Mouse (Mus musculus): ENCODE results near the gene Adora1. TPM values are rescaled to one million over a fixed set of nuclear protein-coding genes. Genes with fewer than 3 reads are reported as not detected.

The Adora1 gene
- total RNA-seq, 2 experiments from 2014 or later: not detected

DNA sequence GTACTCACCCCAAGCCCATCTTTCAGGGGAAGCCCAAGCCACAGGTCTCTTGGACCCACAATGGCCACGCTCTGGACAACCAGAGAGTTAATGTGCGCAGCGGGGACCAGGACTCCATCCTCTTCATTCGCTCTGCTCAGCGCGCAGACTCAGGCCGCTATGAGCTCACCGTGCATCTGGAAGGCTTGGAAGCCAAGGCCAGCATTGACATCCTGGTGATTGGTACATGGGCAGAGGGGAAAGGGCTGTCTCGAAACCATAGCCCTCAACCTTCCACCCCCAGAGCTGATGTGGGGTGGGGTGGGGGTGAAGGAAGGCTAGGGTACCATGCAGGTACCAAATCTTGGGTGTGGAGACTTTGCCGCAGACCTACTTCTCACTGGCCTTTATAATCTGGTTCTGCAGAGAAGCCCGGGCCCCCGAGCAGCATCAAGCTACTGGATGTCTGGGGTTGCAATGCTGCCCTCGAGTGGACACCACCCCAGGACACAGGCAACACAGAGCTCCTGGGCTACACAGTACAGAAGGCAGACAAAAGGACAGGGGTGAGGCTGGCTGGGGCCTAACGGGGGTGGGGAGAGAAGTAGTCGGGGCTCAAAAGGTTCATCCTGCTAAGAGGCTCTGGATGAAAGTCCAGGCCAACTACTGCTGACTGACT, 37.8 kb downstream of the Adora1 start:
- ATAC-seq (replicated peaks; ENCODE audit: low FRiP score, poor library complexity, severe bottlenecking): no peak

DNA sequence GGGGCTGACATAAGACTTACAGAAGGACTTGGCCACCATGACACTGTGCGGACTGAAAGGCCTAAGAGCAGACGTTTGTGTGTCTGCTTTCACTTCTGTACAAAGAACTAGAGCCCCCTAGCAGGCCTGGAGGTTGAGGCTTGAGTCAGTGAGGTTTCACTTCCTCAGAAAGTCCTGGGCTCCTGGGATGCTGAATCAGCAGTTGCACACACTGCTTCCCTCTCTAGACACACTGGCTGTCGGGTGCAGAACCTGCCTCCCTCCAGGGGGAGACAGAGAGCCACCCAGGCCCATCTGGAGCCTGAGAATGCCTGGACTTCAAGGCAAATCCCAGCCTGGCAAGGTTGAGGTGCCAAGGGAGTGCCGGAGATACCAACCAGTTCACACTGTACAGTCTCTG, 38.8 kb downstream of the Adora1 start:
- peak; percentile 56 for ATAC-seq (replicated peaks; ENCODE audit: low FRiP score, poor library complexity, severe bottlenecking)

DNA sequence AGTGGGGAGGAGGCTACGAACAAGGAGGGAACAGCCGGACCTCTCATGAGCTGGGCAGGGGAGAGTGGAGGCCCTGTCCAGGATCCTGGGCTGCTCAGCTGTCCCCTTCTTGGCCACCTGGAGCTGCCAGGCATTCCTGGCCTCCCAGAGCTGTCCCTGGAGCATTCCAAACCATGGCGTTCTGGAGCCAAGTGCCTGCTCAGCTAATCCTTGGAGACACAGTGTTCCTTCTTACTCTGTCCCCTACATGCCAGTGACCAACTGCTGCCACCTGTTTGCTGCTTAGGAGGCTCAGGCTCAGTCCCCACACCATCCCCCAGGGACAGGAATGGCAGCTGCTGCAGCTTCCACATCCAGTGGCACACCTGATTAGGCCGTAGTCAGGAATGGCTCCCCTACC, 39.3 kb downstream of the Adora1 start:
- no peak for ATAC-seq (replicated peaks; ENCODE audit: low FRiP score, poor library complexity, severe bottlenecking)

- ATAC-seq (replicated peaks; ENCODE audit: low FRiP score, poor library complexity, severe bottlenecking): no peak
Measured at GRCm38 (mm10) chr1:134195571-134195970, 39.7 kb downstream of the Adora1 start.

DNA sequence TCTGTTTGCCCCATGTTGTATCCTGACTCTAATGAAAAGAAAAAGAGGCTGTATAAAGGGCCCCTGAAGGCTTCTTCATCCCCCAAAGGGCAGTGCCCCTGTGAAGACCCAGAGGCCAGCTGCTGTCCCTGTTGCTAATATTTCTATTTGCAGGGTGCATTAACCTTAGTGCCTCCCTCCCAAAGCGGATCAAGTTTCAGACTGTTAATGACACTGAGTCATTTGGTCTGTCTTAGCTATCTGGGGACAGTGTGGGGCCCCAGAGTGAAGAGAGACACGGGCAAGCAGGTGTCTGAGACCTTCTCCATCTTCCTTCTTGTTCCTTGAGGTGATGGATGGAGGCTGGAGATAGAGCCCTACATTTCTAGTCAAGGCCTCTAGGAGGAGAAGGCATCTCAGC, 40.1 kb downstream of the Adora1 start:
- no peak for ATAC-seq (replicated peaks; ENCODE audit: low FRiP score, poor library complexity, severe bottlenecking)

DNA sequence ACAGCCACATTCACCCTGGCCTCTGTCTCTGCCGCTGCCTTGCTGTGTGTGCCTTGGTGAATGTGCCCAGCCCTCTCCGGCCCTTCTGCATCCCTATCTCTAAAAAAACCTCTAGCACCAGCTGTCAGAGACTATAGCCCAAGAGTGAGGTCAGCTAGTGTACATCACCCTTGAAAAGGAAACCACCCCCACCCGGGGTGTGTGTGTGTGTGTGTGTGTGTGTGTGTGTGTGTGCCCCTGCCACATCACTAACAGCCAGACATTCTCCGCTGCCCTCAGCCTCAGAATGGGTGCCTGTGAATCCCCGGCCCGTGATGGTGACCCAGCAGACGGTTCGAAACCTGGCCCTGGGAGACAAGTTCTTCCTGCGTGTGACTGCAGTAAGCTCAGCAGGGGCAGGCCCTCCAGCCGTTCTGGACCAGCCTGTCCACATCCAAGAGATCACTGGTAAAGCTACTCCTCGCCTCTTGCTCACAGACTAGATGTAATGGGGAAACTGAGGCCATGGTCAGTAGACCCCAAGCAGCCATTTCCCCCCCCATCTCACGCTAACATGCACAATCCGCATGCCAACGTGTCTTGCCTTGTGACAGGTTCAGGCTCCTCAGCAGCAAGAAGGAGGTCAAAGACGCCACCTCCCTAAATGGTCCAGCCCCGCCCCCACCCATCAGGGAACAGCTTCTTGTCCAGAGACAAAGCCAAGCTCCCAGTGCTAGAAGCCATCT, 40.8 kb downstream of the Adora1 start:
- no peak for ATAC-seq (replicated peaks; ENCODE audit: low FRiP score, poor library complexity, severe bottlenecking)

DNA sequence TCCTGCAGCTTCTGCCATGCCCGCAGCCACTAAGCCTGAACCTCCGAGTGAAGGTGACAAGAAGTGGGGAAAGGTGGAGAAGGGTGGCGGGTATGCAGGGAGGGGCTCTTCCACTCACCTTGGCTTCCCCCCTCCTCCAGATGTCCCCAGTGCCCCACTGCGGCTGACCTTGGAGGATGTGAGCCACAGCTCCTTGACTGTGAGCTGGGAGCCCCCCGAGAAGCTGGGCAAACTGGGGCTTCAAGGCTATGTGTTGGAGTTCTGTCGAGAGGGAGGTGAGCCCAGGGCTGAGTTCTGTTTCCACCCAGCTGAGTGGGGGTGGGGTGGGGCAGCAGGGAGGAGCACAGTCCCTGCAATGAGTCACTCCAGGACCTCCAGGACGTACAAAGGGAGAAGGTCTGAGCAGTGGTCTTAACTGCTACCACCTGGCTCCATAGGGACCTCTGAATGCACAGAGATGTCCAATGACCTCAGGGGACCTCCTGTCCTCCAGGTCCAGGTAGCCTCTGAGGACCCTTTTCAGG, 41.5 kb downstream of the Adora1 start:
- ATAC-seq (replicated peaks; ENCODE audit: low FRiP score, poor library complexity, severe bottlenecking): no peak

DNA sequence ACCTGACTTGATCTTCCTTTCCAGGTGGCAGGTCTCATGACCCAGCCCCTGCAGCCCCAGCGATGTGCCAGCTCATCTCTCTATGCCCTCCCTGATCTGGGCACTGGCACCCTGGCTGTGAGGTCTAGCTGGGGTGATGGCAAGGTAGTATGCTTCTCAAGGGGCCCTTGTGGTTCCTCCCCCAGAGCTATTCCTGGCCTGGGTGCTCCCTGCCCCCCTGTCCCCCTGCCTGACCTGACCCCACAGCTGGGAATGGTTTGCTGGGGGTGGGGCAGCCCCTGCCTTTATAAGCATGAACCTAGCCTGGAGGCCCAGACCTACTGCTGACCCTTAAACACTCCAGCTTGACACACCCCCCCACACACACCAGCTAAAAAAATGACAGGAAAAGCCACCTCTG, 42.1 kb downstream of the Adora1 start, which contains the start of gene Mybph:
Gene Mybph (plus strand): TSS at position 323 of the 400 bp plus-strand sequence.
- no peak for ATAC-seq (replicated peaks; ENCODE audit: low FRiP score, poor library complexity, severe bottlenecking)

DNA sequence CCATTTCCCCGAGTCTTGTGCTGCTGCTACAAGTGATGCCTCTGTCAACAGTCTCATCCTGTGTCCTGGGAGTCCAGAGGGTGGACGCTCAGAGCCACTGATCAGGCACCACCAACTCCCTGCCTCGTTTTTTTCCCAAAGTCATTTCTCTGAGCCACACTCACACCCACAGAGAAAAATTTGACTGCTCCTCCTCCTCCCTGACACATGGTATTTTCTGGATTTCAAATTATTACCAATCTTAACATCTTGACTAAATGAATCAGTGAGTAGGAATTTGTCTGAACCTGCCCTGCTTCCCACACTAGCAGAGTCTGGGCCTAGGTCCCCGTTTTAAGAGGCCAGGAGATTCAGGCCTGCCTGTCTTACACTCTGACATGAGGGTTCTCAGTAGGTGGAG, 43.2 kb downstream of the Adora1 start:
- no peak for ATAC-seq (replicated peaks; ENCODE audit: low FRiP score, poor library complexity, severe bottlenecking)

- no peak for ATAC-seq (replicated peaks; ENCODE audit: low FRiP score, poor library complexity, severe bottlenecking)
Measured at GRCm38 (mm10) chr1:134191192-134191591, 44.0 kb downstream of the Adora1 start.

DNA sequence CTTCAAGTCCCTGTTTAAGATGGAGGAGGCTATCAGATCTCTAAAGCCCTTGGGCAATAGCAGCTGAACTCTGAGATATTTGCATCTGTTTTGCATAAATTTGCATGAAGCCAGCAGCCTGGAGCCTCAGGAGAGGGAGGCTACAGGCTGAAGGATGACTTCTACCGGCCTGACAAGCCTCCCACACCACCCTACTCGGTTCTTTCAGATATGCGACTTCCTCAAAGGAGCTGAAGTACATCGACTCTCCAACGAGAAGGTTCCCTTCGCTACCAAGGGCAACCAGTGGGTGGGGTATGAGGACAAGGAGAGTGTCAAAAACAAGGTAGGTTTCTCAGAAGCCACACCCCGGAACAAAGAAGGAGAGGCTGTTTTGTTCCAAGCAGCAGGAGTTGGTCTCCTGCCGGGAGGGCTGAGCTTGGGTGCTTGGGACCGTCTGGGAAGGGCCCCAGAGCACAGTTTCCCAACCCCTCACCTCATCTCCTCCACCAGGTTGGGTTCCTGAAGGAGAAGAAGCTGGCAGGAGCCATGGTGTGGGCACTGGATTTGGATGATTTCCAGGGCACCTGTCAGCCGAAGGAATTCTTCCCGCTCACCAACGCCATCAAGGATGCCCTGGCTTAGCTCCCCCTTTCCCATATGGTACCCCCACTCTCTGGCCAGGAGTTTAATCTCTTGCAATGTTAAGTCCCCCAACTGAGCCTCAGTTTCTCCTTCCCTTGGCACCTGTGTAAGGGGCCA, 46.1 kb downstream of the Adora1 start:
- no peak for ATAC-seq (replicated peaks; ENCODE audit: low FRiP score, poor library complexity, severe bottlenecking)

DNA sequence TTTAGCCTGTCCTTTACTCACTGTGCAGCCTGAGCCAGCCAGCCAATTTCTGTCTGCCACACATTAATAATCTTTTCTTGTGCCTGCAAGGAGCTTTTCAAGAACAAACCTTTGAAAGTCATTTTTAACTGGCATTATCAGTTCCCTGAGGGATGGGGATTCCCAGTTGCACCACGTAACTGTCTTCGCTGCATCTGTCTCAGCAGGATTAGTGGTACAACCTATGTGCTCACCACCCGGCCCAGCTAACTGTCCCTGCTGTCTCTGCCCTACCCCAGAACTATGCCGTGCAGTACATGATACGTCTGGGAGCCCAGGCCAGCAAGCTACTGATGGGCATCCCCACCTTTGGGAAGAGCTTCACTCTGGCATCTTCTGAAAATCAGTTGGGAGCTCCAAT, 47.0 kb downstream of the Adora1 start:
- no peak for ATAC-seq (replicated peaks; ENCODE audit: low FRiP score, poor library complexity, severe bottlenecking)

GRCm38 (mm10) chr1:134184089-134184488, 51.1 kb downstream of the Adora1 start:
- no peak for ATAC-seq (replicated peaks; ENCODE audit: low FRiP score, poor library complexity, severe bottlenecking)

DNA sequence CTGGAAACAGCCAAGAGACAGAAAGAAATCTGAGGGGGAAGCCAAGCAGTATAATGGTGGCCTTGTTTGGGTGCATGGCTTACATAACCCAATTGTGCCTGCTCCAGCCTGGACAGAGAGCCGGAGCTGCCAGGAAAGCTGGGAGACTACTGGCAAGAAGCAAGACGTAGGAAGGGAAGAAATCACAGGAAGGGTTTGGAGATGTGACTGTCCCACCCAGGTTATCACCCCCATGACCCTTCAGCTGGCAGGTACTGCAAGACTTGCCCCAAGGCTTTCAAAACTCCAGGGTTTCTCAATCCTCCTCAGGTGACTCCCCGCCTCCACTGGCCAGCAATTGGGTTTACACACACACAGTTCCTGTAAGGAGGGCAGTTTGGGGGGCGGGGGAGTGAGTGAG, 53.2 kb downstream of the Adora1 start, which contains the start of gene Chil1:
Gene Chil1 (plus strand): TSS at position 152 of the 400 bp plus-strand sequence.
- ATAC-seq (replicated peaks; ENCODE audit: low FRiP score, poor library complexity, severe bottlenecking): no peak

DNA sequence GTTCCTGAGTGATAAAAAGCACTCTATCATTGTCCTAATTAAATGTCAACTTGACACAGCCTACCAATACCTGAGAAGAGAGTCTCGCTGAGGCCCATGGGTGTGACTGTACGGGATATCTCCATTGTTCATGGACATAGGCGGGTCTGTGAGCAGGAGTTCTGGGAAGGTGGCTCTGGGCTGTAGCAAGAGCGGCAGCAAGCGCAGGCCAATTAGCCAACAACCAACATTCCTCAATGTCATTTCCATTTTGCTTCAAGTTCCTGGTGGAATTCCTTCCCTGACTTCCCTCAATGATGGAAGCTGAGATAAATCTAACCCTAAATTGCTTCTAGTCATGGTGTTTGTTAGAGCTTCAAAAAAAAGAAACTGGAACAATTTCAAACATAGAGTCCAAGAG, 57.3 kb downstream of the Adora1 start:
- no peak for ATAC-seq (replicated peaks; ENCODE audit: low FRiP score, poor library complexity, severe bottlenecking)

- ATAC-seq (replicated peaks; ENCODE audit: low FRiP score, poor library complexity, severe bottlenecking): no peak
Measured at GRCm38 (mm10) chr1:134173081-134173480, 62.1 kb downstream of the Adora1 start.

DNA sequence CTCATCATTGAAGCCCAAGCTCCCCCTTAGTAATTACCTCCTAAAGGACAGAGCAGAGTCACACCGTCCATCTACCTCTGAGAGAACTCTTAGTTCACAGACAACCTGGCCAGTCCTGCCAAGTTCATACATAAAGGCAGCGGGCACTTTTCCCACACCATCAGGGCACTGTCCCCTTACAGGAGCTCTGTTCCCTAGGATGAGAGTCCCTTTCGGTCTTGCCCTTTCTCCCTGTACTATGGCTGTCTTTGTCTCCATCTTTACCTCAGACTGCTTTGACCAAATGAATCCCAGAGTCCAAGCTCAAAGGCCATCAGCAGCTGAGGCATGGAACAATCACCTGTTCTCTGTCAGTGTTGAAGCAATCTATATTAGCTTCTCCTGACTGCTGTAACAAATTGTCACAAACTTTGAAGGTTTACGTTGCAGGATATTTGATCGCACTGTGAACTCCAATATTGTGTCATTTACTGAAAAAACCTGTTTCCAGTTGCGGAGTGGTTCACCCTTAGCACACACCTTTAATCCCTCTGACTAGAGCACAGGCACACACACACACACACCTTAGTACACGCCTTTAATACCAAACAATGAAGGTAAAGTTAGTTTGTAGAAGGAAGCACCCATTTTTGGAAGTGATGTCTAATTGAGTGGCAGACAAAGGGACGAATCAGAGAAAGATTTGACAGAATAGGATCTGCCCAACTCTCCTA, 66.1 kb downstream of the Adora1 start:
- no peak for ATAC-seq (replicated peaks; ENCODE audit: low FRiP score, poor library complexity, severe bottlenecking)

DNA sequence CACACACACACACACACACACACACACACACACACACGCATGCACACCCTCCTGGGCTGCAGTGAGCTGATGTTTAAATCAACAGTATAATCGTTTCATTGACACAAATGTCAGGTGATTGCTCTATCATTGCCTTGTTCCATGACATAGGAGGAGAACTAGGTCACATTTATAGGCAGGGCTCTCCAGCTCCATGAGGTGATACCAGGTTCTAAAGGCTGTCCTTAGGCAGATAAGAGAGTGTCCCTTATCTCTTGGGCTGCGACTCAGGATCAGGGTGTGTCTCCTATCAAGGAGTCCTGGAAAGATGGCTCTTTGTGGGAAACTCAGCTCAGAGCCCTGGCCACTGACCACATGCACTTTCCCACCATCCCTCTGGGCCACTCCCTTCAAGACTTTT, 66.7 kb downstream of the Adora1 start:
- ATAC-seq (replicated peaks; ENCODE audit: low FRiP score, poor library complexity, severe bottlenecking): no peak

DNA sequence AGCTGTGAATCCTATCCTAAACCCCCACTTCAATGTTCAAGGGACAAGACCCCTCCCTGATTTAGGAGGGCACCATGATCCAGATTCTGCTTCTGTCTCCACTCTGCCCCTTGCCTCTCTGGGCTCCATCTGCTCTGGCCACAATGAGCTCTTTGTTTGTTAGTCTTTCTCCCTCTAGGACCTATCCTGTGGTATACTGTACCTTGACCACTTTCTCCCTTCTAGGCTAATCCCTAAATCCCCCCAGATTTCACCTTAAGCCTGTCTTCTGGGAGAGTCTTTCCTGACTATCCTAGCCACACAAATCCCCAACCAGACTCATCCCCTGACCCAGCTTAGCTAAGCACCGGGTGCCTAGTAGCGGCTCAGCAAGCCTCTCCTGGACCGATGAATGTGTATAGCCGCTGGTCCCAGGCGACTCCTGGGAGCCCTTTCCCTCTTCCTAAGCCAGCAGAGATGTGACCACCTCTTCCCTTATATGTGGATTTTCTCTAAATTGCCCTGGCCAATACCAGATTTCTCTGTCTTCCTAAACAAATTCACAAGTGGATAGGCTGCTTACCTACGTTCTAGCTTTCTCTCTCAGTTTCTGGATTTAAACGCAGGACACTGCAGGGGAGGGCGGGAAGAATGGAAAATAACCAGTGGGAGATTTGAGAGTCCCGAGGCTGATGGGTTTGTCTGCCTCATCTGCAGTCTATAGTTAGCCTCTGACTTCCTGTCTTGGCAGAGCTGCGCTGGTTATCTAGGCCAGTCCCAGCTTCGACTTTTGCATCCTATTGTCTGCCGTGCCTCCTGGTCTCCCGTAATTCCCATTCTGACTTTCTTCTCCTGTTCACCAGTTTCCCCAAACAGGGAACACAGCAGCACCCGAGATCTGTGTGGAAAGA, 67.6 kb downstream of the Adora1 start:
- ATAC-seq (replicated peaks; ENCODE audit: low FRiP score, poor library complexity, severe bottlenecking): no peak
